Mouse (Mus musculus) spleen, adult 2 months (tissue): ENCODE results near the gene Elmo3.

Experiments used
- CTCF ChIP-seq: fragments of 200-500 bp; IDR thresholded peaks from 2 replicates; pipeline ENCODE4 v1.5.1; 2011; ENCODE audit warnings: mild to moderate bottlenecking, inconsistent platforms; ENCODE audit not compliant: insufficient read depth, insufficient read length, insufficient replicate concordance; ENCODE audit errors: extremely low read depth
- POLR2A ChIP-seq: fragments of 200-500 bp; IDR thresholded peaks from 2 replicates; pipeline ENCODE4 v1.6.1; 2011; ENCODE audit warnings: low read depth, low read length, inconsistent platforms

DNA sequence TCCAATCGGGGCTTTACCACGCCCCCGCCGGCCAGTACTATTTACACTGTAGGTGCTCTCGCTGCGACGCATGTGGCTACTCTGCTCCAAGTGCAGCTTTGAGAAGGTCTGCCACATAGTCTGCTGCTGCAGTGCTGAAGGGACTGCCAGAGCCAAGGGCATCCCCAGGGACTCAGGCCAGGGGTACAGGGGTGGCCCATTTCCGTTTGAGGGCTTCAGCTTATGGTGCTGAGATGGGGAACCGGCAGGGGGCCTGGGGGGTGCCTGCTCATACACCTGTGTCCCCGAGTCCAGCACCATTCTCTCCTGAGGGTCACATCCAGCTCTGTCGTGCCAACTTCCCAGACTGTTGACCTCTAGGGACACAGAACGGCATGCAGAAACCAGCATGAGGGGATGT, 19.9 kb upstream of the Elmo3 start:
- TF ChIP-seq CTCF (no peak), POLR2A (no peak)
